Mouse (Mus musculus): ENCODE measurements at regions not wholly inside any gene's neighbourhood (a gene's known extent, or its start where the extent isn't known, plus 50 kb on each side); places are given as distances from the start of the nearest gene placed in this dataset.

DNA sequence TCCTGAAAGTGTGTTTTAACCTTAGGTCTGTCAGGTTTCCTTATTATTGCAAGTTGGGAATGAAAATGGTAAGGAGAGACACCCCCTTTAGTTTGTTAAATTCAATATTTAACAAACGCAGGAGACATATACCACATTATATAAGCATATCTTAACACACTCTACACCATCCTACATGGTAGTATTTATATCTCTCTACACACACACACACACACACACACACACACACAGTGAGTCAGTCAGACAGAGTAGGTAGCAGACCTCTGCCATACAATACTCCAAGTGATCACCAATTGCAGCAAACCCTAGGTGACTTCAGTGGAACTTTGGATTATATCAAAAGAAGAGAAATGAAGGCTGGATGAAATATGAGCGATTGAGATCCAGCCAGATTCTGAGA lies 468.2 kb upstream of the Id2 start:
- TF ChIP-seq EP300 (optimal IDR thresholded peaks at IDR 0.05) (no peak), CTCF (IDR thresholded peaks at IDR 0.05; ENCODE audit: low read depth) (no peak)

All from stomach, postnatal 0 days (tissue).